Comparison of ENCODE assay signal across 22 mouse cellular contexts in the genomic region with DNA sequence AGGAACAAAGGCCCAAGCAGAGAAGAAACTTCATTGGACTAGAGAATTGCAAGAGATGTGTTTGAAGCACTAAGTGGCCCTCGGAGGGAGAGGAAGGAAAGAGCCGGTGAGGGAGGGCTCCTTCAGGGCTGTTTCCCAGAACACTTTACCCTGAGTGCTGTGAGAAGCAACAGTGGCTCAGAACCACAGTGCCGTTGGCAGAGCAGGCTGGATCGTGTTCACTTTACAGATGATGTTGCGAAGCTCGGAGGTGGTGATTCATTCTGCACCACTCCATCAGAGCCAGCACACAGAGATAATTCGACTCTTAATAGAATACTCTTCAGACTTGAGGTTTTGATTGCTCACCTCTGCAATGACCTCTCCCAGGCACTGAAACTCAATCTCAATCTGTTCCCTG. TPM values are rescaled to one million over a fixed set of nuclear protein-coding genes. Genes with fewer than 3 reads are reported as not detected.
A peak's percentile ranks its signal among the peaks of the same experiment; 100 is the strongest.
DNase-seq lines count a peak whose midpoint lies in the region; ATAC-seq and TF ChIP-seq lines count a peak whose summit lies in the region.
"Had no signal": no experiment of that assay in that cellular context is flagged by ENCODE, and none has a peak within 500 bp of the region (broad histone marks: within the 10 kb centered on the region; RNA-seq: fewer than 3 reads in every experiment).

No protein-coding gene starts in this region.

- intact Hi-C loops in left cerebral cortex, adult 2 months (cut with DNase I): no loop called here

- no peak overlapping the region for H3K4me3 ChIP-seq in midbrain, embryonic 11.5 days (ENCODE audit: low read depth, low read length)
- no peak overlapping the region for H3K4me3 ChIP-seq in midbrain, postnatal 0 days (ENCODE audit: low read depth, low read length)
- H3K4me3 ChIP-seq in left cerebral cortex, adult 2 months: no peak overlapping the region
- H3K4me3 ChIP-seq: embryonic facial prominence, embryonic 10.5 days; embryonic facial prominence, embryonic 12.5 days; forebrain, embryonic 12.5 days had no signal

- TF ChIP-seq CTCF in midbrain, postnatal 0 days (IDR thresholded peaks at IDR 0.05): no peak
- TF ChIP-seq CTCF in left cerebral cortex, adult 2 months (IDR thresholded peaks at IDR 0.05): no peak

- no peaks in the 10 kb centered on the region for H3K9me3 ChIP-seq in midbrain, embryonic 11.5 days (ENCODE audit: control insufficient read depth, low read length)
- no peaks in the 10 kb centered on the region for H3K9me3 ChIP-seq in midbrain, postnatal 0 days (ENCODE audit: low read length)
- H3K9me3 ChIP-seq: embryonic facial prominence, embryonic 10.5 days; embryonic facial prominence, embryonic 12.5 days; forebrain, embryonic 12.5 days; G1E had no signal

- H3K27me3 ChIP-seq in midbrain, embryonic 11.5 days (ENCODE audit: control insufficient read depth, insufficient read depth, low read length): no peaks in the 10 kb centered on the region
- H3K27me3 ChIP-seq in midbrain, postnatal 0 days (ENCODE audit: insufficient read depth, low read length): no peaks in the 10 kb centered on the region
- H3K27me3 ChIP-seq: CH12.LX; embryonic facial prominence, embryonic 12.5 days; forebrain, embryonic 12.5 days had no signal

- H3K27ac ChIP-seq in midbrain, embryonic 11.5 days (ENCODE audit: low read depth, low read length): no peak overlapping the region
- no peak overlapping the region for H3K27ac ChIP-seq in midbrain, postnatal 0 days (ENCODE audit: low read depth, low read length)
- no peak overlapping the region for H3K27ac ChIP-seq in left cerebral cortex, adult 2 months
- H3K27ac ChIP-seq: embryonic facial prominence, embryonic 10.5 days; embryonic facial prominence, embryonic 12.5 days; forebrain, embryonic 12.5 days had no signal

- H3K36me3 ChIP-seq in midbrain, embryonic 11.5 days (ENCODE audit: control insufficient read depth, insufficient read depth, low read length): no peaks in the 10 kb centered on the region
- no peaks in the 10 kb centered on the region for H3K36me3 ChIP-seq in midbrain, postnatal 0 days (ENCODE audit: insufficient read depth, low read length)
- H3K36me3 ChIP-seq: embryonic facial prominence, embryonic 10.5 days; embryonic facial prominence, embryonic 12.5 days; forebrain, embryonic 12.5 days; G1E had no signal

- DNase-seq in frontal cortex, postnatal 14 days (ENCODE audit: low spot score in 2 of 2): no peak
- DNase-seq in midbrain, embryonic 11.5 days (ENCODE audit: low spot score, missing footprints): peak; percentile 75
- DNase-seq in midbrain, postnatal 0 days (ENCODE audit: low spot score): no peak
- DNase-seq in left cerebral cortex, adult 2 months (ENCODE audit: extremely low spot score in 1 of 2, low spot score in 2 of 2): no peak
- DNase-seq: adrenal gland, adult 2 months; adrenal gland, postnatal 10 days; adrenal gland, postnatal 25 days; B cell, adult 2 months; cerebellum, adult 11-12 months; cerebellum, adult 2 months; cerebellum, adult 9-10 months; cerebellum, postnatal 10 days; cerebellum, postnatal 25 days had no signal

- peak; percentile 55; the same call in 1 of the 2 replicates for ATAC-seq in frontal cortex, adult (ENCODE audit: low TSS enrichment)
- ATAC-seq in midbrain, embryonic 11.5 days (ENCODE audit: low FRiP score): no peak
- no peak for ATAC-seq in midbrain, postnatal 0 days (ENCODE audit: low FRiP score)
- ATAC-seq: CD4-positive, CD25-positive, alpha-beta regulatory T cell, adult 4 months; forebrain, embryonic 14.5 days; forebrain, embryonic 16.5 days had no signal

- H3K4me1 ChIP-seq in midbrain, embryonic 11.5 days (ENCODE audit: control insufficient read depth, insufficient read depth, low read length): no peaks in the 10 kb centered on the region
- no peaks in the 10 kb centered on the region for H3K4me1 ChIP-seq in midbrain, postnatal 0 days (ENCODE audit: insufficient read depth, low read length)
- H3K4me1 ChIP-seq: embryonic facial prominence, embryonic 12.5 days; forebrain, embryonic 12.5 days had no signal

- H3K4me2 ChIP-seq in midbrain, embryonic 11.5 days: no peak overlapping the region
- no peak overlapping the region for H3K4me2 ChIP-seq in midbrain, postnatal 0 days (ENCODE audit: low read depth, low read length, poor library complexity, severe bottlenecking)
- H3K4me2 ChIP-seq: embryonic facial prominence, embryonic 12.5 days; forebrain, embryonic 12.5 days had no signal

- H3K9ac ChIP-seq in midbrain, embryonic 11.5 days (ENCODE audit: low read length): no peak overlapping the region
- H3K9ac ChIP-seq in midbrain, postnatal 0 days (replicated peaks; ENCODE audit: low read length, poor library complexity, severe bottlenecking): no peak overlapping the region
- H3K9ac ChIP-seq: embryonic facial prominence, embryonic 12.5 days; forebrain, embryonic 12.5 days had no signal

- 90% methylated on average over 7 of the region's 7 CpGs for WGBS in midbrain, embryonic 11.5 days
- WGBS in midbrain, postnatal 0 days: 97% methylated on average over 7 of the region's 7 CpGs

RNA-seq across cellular contexts. Expression of a gene that starts 58.2 kb away (rescaled TPM):
- polyA plus RNA-seq in midbrain, embryonic 11.5 days (2014; fragmentation: Nextera tagmentation; extraction: Ambion mirVana): 49.6 and 50.9 TPM in 2 replicates
- 22.4 TPM in 2 replicates for total RNA-seq in midbrain, postnatal 0 days (2014; rRNA removed)
- polyA plus RNA-seq in midbrain, postnatal 0 days (2015; fragmentation: Nextera tagmentation; extraction: Ambion mirVana): 18.1 and 20.1 TPM in 2 replicates
- total RNA-seq in left cerebral cortex, adult 2 months (2021): 1 to 10 TPM; 8.9 to 9.3 TPM
